Mouse (Mus musculus) midbrain, embryonic 11.5 days (tissue): ENCODE data around the gene Pds5a. TPM values are rescaled to one million over a fixed set of nuclear protein-coding genes. Genes with fewer than 3 reads are reported as not detected.
"Not testable (repeated sequence)": the region's sequence is repeated elsewhere in the genome, so short reads cannot be mapped to it uniquely, and the experiment has no call there.

Experiments used
- ATAC-seq: fragments of 200-750 bp; cut with Nextera tagmentation; 2 replicates; pipeline ENCODE4 v1.8.0; 2017; ENCODE audit warnings: moderate TSS enrichment, moderate library complexity; ENCODE audit not compliant: low FRiP score
- DNase-seq: peaks from one replicate; pipeline ENCODE4 v3.0.0; 2015; ENCODE audit warnings: low spot score; ENCODE audit errors: missing footprints
- H3K27ac ChIP-seq: fragments of 300-500 bp; sonication (generic); 2 replicates; pipeline ENCODE4 v1.5.1; 2014; ENCODE audit warnings: low read depth, low read length
- H3K27me3 ChIP-seq: fragments of 300-500 bp; sonication (generic); 2 replicates; pipeline ENCODE4 v1.6.1; 2014; ENCODE audit warnings: mild to moderate bottlenecking, low read length, moderate library complexity, mixed read lengths; ENCODE audit not compliant: control insufficient read depth, insufficient read depth
- H3K36me3 ChIP-seq: fragments of 300-500 bp; sonication (generic); 2 replicates; pipeline ENCODE4 v1.6.1; 2014; ENCODE audit warnings: mild to moderate bottlenecking, low read length, moderate library complexity, mixed read lengths; ENCODE audit not compliant: control insufficient read depth, insufficient read depth
- H3K4me1 ChIP-seq: fragments of 300-500 bp; sonication (generic); 2 replicates; pipeline ENCODE4 v1.6.1; 2014; ENCODE audit warnings: low read length; ENCODE audit not compliant: control insufficient read depth, insufficient read depth
- H3K4me2 ChIP-seq: fragments of 300-500 bp; sonication (generic); 2 replicates; pipeline ENCODE4 v1.6.1; 2014; ENCODE audit warnings: mild to moderate bottlenecking, moderate library complexity
- H3K4me3 ChIP-seq: fragments of 300-500 bp; sonication (generic); 2 replicates; pipeline ENCODE4 v1.5.1; 2014; ENCODE audit warnings: low read depth, low read length
- H3K9ac ChIP-seq: fragments of 300-500 bp; sonication (generic); 2 replicates; pipeline ENCODE4 v1.6.1; 2014; ENCODE audit warnings: low read length
- H3K9me3 ChIP-seq: fragments of 300-500 bp; sonication (generic); 2 replicates; pipeline ENCODE4 v1.6.1; 2016; ENCODE audit warnings: low read length; ENCODE audit not compliant: control insufficient read depth
- WGBS: fragments of 180-500 bp; shearing (Covaris S2); extraction: QIAGEN DNeasy Blood & Tissue Kit; methylation state at CpG from one replicate; pipeline ENCODE4 v1.1.7; 2014; 5-methylcytosine and 5-hydroxymethylcytosine counted together
- polyA plus RNA-seq: library from polyadenylated mRNA; unstranded; fragments of >200 nt; fragmentation: Nextera tagmentation; extraction: Ambion mirVana; gene quantifications from 2 replicates; pipeline ENCODE4 v1.2.1, GENCODE M21; 2014

Gene Pds5a
- 127 and 139 TPM in 2 replicates for polyA plus RNA-seq

- H3K4me1 ChIP-seq, result peaks cover 8% of the 10 kb centered on the region
- H3K4me2 ChIP-seq, result peak within 1 kb of the TSS; percentile 68
- under 1% methylated on average over 85 of the region's 140 CpGs for WGBS
- no peaks in the 10 kb centered on the region for H3K27me3 ChIP-seq
- ATAC-seq, result peak; percentile 95
- peaks cover 5% of the 10 kb centered on the region; the same call in 1 of the 2 replicates for H3K36me3 ChIP-seq
- H3K4me3 ChIP-seq, result peak within 1 kb of the TSS; percentile 97
- DNase-seq, result peak; percentile 99
- no peaks in the 10 kb centered on the region for H3K9me3 ChIP-seq
- H3K9ac ChIP-seq, result peak within 1 kb of the TSS; percentile 99
- peak within 1 kb of the TSS; percentile 96 for H3K27ac ChIP-seq
Measured at GRCm38 (mm10) chr5:65697836-65698758, at the start of gene Pds5a. TSS of gene Pds5a (minus strand) at chr5:65698273.

DNA sequence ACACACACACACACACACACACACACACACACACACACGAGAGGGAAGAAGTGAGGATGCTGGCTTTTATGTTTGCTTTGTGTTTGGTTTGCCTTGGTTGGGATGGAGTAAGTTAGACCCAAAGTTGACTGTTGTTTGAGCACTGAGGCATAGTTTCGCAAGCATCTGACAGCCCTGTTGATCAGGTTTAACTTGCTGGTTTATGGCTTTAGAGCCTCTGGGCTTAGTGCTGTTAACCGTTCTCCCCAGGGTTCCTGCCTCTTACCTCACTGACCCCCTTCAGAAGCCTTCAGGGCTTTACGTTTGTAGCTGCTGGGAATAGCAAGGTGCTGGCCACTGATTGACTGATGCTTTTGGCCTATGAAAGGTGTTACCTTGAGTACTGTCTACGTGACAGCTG is 48.8 kb upstream of the Pds5a start:
- no peak overlapping the region for H3K9ac ChIP-seq
- 0 out of 2 replicates have a peak, but pooled peaks cover 2% of the 10 kb centered on the region for H3K4me1 ChIP-seq
- no peak overlapping the region for H3K4me2 ChIP-seq
- H3K27ac ChIP-seq, result no peak overlapping the region
- no peaks in the 10 kb centered on the region for H3K9me3 ChIP-seq
- ATAC-seq (no peak), DNase-seq (peak; percentile 47)
- no peaks in the 10 kb centered on the region for H3K36me3 ChIP-seq
- WGBS, result 81% methylated on average over 5 of the region's 5 CpGs
- no peak overlapping the region for H3K4me3 ChIP-seq
- no peaks in the 10 kb centered on the region for H3K27me3 ChIP-seq

- Histone ChIP-seq H3K4me2 (no peak overlapping the region), H3K4me3 (no peak overlapping the region), H3K4me1 (no peaks in the 10 kb centered on the region), H3K9me3 (no peaks in the 10 kb centered on the region), H3K27ac (no peak overlapping the region), H3K27me3 (no peaks in the 10 kb centered on the region), H3K36me3 (no peaks in the 10 kb centered on the region), H3K9ac (no peak overlapping the region)
- peak; percentile 2 for DNase-seq
- ATAC-seq, result no peak
- WGBS, result 96% methylated on average over 3 of the region's 3 CpGs
Measured at GRCm38 (mm10) chr5:65739366-65739765, 41.3 kb upstream of the Pds5a start.

GRCm38 (mm10) chr5:65735601-65736000 is 37.5 kb upstream of the Pds5a start:
- Histone ChIP-seq H3K36me3 (no peaks in the 10 kb centered on the region), H3K9ac (no peak overlapping the region), H3K27me3 (no peaks in the 10 kb centered on the region), H3K4me3 (no peak overlapping the region), H3K4me2 (no peak overlapping the region), H3K27ac (no peak overlapping the region), H3K9me3 (no peaks in the 10 kb centered on the region), H3K4me1 (no peaks in the 10 kb centered on the region)
- no peak for ATAC-seq
- 92% methylated on average over 2 of the region's 2 CpGs for WGBS
- no peak for DNase-seq

GRCm38 (mm10) chr5:65731173-65732007 is 33.3 kb upstream of the Pds5a start:
- Histone ChIP-seq H3K4me2 (no peak overlapping the region), H3K4me1 (no peaks in the 10 kb centered on the region), H3K9ac (no peak overlapping the region), H3K27ac (no peak overlapping the region), H3K27me3 (no peaks in the 10 kb centered on the region), H3K4me3 (no peak overlapping the region), H3K36me3 (no peaks in the 10 kb centered on the region), H3K9me3 (no peaks in the 10 kb centered on the region)
- ATAC-seq (no peak), DNase-seq (no peak)
- WGBS, result 47% methylated on average over 9 of the region's 9 CpGs

- Histone ChIP-seq H3K4me1 (no peaks in the 10 kb centered on the region), H3K9me3 (no peaks in the 10 kb centered on the region), H3K4me2 (peak overlapping the region; percentile 57), H3K36me3 (no peaks in the 10 kb centered on the region), H3K27ac (no peak overlapping the region; the same call in 1 of the 2 replicates), H3K27me3 (no peaks in the 10 kb centered on the region), H3K4me3 (peak overlapping the region; percentile 32), H3K9ac (peak overlapping the region; percentile 54)
- ATAC-seq (peak; percentile 80), DNase-seq (peak; percentile 90)
- WGBS, result 2% methylated on average over 23 of the region's 23 CpGs
Measured at GRCm38 (mm10) chr5:65724311-65725054, 26.4 kb upstream of the Pds5a start.

- no peak for ATAC-seq
- Histone ChIP-seq H3K4me2 (no peak overlapping the region), H3K9me3 (no peaks in the 10 kb centered on the region), H3K27me3 (no peaks in the 10 kb centered on the region), H3K9ac (no peak overlapping the region), H3K27ac (no peak overlapping the region), H3K4me1 (no peaks in the 10 kb centered on the region), H3K4me3 (no peak overlapping the region), H3K36me3 (no peaks in the 10 kb centered on the region)
- DNase-seq, result peak; percentile 33
- 28% methylated on average over 3 of the region's 3 CpGs for whole genome bisulfite sequencing
Measured at GRCm38 (mm10) chr5:65718368-65718767, 20.3 kb upstream of the Pds5a start.

- ATAC-seq, H3K4me3 ChIP-seq, H3K4me1 ChIP-seq, H3K36me3 ChIP-seq, H3K9ac ChIP-seq, H3K27me3 ChIP-seq, H3K9me3 ChIP-seq, H3K4me2 ChIP-seq, H3K27ac ChIP-seq: not testable (repeated sequence)
- peak; percentile 79 for DNase-seq
- 93% methylated on average over 8 of the region's 8 CpGs for WGBS
Measured at GRCm38 (mm10) chr5:65717903-65718211, 19.8 kb upstream of the Pds5a start.
